Mouse (Mus musculus): ENCODE measurements around the gene Lrsam1. TPM values are rescaled to one million over a fixed set of nuclear protein-coding genes. Genes with fewer than 3 reads are reported as not detected.

The Lrsam1 gene
- polyA plus RNA-seq, 1 experiment from 2014 or later: 4.3 TPM

GRCm38 (mm10) chr2:32926330-32927075, 34.9 kb downstream of the Lrsam1 start:
- Histone ChIP-seq H3K36me3 (ENCODE audit: control insufficient read depth, insufficient read depth) (peaks cover 52% of the 10 kb centered on the region), H3K27ac (ENCODE audit: low read depth, low read length) (no peak overlapping the region), H3K4me1 (replicated peaks; ENCODE audit: control insufficient read depth, insufficient read depth, low read length) (no peaks in the 10 kb centered on the region), H3K4me3 (ENCODE audit: low read depth, low read length) (no peak overlapping the region), H3K27me3 (replicated peaks; ENCODE audit: control insufficient read depth, insufficient read depth, low read length) (no peaks in the 10 kb centered on the region), H3K9ac (ENCODE audit: low read depth, low read length) (no peak overlapping the region), H3K4me2 (replicated peaks; ENCODE audit: low read depth) (no peak overlapping the region), H3K9me3 (ENCODE audit: control insufficient read depth) (no peaks in the 10 kb centered on the region)
- WGBS: 89% methylated on average over 12 of the region's 12 CpGs
- ATAC-seq: no peak
- TF ChIP-seq CTCF (IDR thresholded peaks at IDR 0.05; ENCODE audit: low read depth): no peak

GRCm38 (mm10) chr2:32924306-32924844, 37.0 kb downstream of the Lrsam1 start:
- no peaks in the 10 kb centered on the region for H3K4me1 ChIP-seq (replicated peaks; ENCODE audit: control insufficient read depth, insufficient read depth, low read length)
- no peak overlapping the region; the same call in 1 of the 2 replicates for H3K27ac ChIP-seq (ENCODE audit: low read depth, low read length)
- H3K4me2 ChIP-seq (replicated peaks; ENCODE audit: low read depth): no peak overlapping the region
- H3K9ac ChIP-seq (ENCODE audit: low read depth, low read length): no peak overlapping the region
- peaks cover 69% of the 10 kb centered on the region for H3K36me3 ChIP-seq (ENCODE audit: control insufficient read depth, insufficient read depth)
- 73% methylated on average over 10 of the region's 10 CpGs for WGBS
- TF ChIP-seq CTCF (IDR thresholded peaks at IDR 0.05; ENCODE audit: low read depth): no peak
- no peak for ATAC-seq
- no peak overlapping the region for H3K4me3 ChIP-seq (ENCODE audit: low read depth, low read length)
- H3K27me3 ChIP-seq (replicated peaks; ENCODE audit: control insufficient read depth, insufficient read depth, low read length): no peaks in the 10 kb centered on the region
- no peaks in the 10 kb centered on the region for H3K9me3 ChIP-seq (ENCODE audit: control insufficient read depth)

DNA sequence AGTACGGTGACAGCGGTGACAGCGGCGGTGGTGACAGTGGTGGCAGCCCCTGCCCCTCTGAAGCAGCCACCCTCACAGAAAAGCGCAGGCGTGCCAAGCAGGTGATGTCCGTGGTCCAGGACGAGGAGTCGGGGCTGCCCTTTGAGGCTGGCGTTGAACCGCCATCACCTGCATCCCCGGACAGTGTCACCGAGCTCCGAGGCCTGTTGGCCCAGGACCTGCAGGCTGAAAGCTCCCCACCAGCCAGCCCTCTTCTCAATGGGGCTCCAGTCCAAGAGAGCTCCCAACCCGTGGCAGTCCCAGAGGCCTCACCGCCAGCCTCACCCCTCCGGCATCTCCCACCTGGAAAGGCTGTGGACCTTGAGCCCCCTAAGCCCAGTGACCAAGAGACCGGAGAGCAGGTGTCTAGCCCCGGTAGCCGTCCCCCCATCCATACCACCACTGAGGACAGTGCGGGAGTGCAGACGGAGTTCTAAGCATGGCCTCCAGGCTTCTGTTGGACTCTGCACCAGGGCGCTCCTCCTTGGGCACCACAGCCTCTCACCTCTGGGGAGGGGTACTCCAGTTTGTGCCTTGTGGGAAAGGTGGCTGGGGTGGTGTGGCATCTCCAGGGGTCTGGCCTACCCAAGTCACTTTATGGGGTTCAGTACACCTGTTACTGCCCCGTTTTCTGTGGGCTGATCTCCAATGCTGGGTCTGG, 37.7 kb downstream of the Lrsam1 start:
- H3K4me3 ChIP-seq (ENCODE audit: low read depth, low read length): no peak overlapping the region
- no peaks in the 10 kb centered on the region for H3K27me3 ChIP-seq (replicated peaks; ENCODE audit: control insufficient read depth, insufficient read depth, low read length)
- 92% methylated on average over 24 of the region's 24 CpGs for WGBS
- no peak overlapping the region for H3K4me2 ChIP-seq (replicated peaks; ENCODE audit: low read depth)
- H3K9ac ChIP-seq (ENCODE audit: low read depth, low read length): no peak overlapping the region
- ATAC-seq: no peak
- no peak for TF ChIP-seq CTCF (IDR thresholded peaks at IDR 0.05; ENCODE audit: low read depth)
- H3K4me1 ChIP-seq (replicated peaks; ENCODE audit: control insufficient read depth, insufficient read depth, low read length): no peaks in the 10 kb centered on the region
- H3K9me3 ChIP-seq (ENCODE audit: control insufficient read depth): no peaks in the 10 kb centered on the region
- peaks cover 70% of the 10 kb centered on the region for H3K36me3 ChIP-seq (ENCODE audit: control insufficient read depth, insufficient read depth)
- H3K27ac ChIP-seq (ENCODE audit: low read depth, low read length): no peak overlapping the region

DNA sequence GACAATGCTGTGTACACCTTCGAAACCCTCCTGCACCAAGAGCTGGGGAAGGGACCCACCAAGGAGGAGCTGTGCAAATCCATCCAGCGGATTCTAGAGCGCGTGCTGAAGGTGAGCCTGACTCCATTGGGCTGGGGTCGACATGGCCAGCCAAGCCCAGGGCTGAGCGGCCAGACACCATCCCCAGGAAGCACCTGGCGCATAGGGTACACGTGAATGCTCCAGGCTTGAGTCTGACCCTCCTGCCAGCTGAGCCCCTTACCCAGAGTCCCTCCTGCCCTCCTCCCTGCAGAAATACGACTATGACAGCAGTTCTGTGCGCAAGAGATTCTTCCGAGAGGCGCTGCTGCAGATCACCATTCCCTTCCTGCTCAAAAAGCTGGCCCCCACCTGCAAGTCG, 38.9 kb downstream of the Lrsam1 start:
- no peak for ATAC-seq
- no peak overlapping the region for H3K9ac ChIP-seq (ENCODE audit: low read depth, low read length)
- 86% methylated on average over 13 of the region's 13 CpGs for WGBS
- no peak overlapping the region for H3K27ac ChIP-seq (ENCODE audit: low read depth, low read length)
- H3K4me2 ChIP-seq (replicated peaks; ENCODE audit: low read depth): no peak overlapping the region
- no peaks in the 10 kb centered on the region for H3K4me1 ChIP-seq (replicated peaks; ENCODE audit: control insufficient read depth, insufficient read depth, low read length)
- H3K36me3 ChIP-seq (ENCODE audit: control insufficient read depth, insufficient read depth): peaks cover 78% of the 10 kb centered on the region
- H3K4me3 ChIP-seq (ENCODE audit: low read depth, low read length): no peak overlapping the region
- no peaks in the 10 kb centered on the region for H3K9me3 ChIP-seq (ENCODE audit: control insufficient read depth)
- no peak for TF ChIP-seq CTCF (IDR thresholded peaks at IDR 0.05; ENCODE audit: low read depth)
- H3K27me3 ChIP-seq (replicated peaks; ENCODE audit: control insufficient read depth, insufficient read depth, low read length): no peaks in the 10 kb centered on the region

- H3K27me3 ChIP-seq (replicated peaks; ENCODE audit: control insufficient read depth, insufficient read depth, low read length): no peaks in the 10 kb centered on the region
- H3K9ac ChIP-seq (ENCODE audit: low read depth, low read length): no peak overlapping the region
- ATAC-seq: no peak
- H3K4me3 ChIP-seq (ENCODE audit: low read depth, low read length): no peak overlapping the region
- no peaks in the 10 kb centered on the region for H3K4me1 ChIP-seq (replicated peaks; ENCODE audit: control insufficient read depth, insufficient read depth, low read length)
- WGBS: 90% methylated on average over 15 of the region's 15 CpGs
- no peak overlapping the region for H3K4me2 ChIP-seq (replicated peaks; ENCODE audit: low read depth)
- peaks cover 82% of the 10 kb centered on the region for H3K36me3 ChIP-seq (ENCODE audit: control insufficient read depth, insufficient read depth)
- H3K27ac ChIP-seq (ENCODE audit: low read depth, low read length): no peak overlapping the region
- TF ChIP-seq CTCF (IDR thresholded peaks at IDR 0.05; ENCODE audit: low read depth): no peak
- no peaks in the 10 kb centered on the region for H3K9me3 ChIP-seq (ENCODE audit: control insufficient read depth)
Measured at GRCm38 (mm10) chr2:32921801-32922380, 39.5 kb downstream of the Lrsam1 start.

DNA sequence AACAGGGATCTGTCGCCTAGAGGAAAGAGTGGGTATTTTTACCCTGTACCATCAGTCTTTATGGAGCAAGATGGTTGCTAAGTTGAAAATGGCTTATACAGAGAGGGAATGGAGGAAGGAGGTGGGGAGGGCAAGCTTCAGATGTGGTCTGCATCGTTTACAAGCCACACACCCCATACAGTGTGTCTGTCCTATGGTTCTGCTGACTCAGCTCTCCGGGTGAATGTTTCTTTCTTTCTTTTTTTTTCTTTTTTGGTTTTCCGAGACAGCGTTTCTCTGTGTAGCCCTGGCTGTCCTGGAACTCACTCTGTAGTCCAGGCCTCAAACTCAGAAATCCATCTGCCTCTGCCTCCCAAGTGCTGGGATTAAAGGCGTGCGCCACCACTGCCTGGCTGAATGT, 40.2 kb downstream of the Lrsam1 start:
- no peak overlapping the region for H3K4me2 ChIP-seq (replicated peaks; ENCODE audit: low read depth)
- no peak overlapping the region for H3K27ac ChIP-seq (ENCODE audit: low read depth, low read length)
- ATAC-seq: no peak
- no peaks in the 10 kb centered on the region for H3K4me1 ChIP-seq (replicated peaks; ENCODE audit: control insufficient read depth, insufficient read depth, low read length)
- no peak overlapping the region for H3K9ac ChIP-seq (ENCODE audit: low read depth, low read length)
- no peaks in the 10 kb centered on the region for H3K9me3 ChIP-seq (ENCODE audit: control insufficient read depth)
- TF ChIP-seq CTCF (IDR thresholded peaks at IDR 0.05; ENCODE audit: low read depth): no peak
- H3K27me3 ChIP-seq (replicated peaks; ENCODE audit: control insufficient read depth, insufficient read depth, low read length): no peaks in the 10 kb centered on the region
- no peak overlapping the region for H3K4me3 ChIP-seq (ENCODE audit: low read depth, low read length)
- WGBS: 84% methylated on average over 7 of the region's 7 CpGs
- peaks cover 79% of the 10 kb centered on the region for H3K36me3 ChIP-seq (ENCODE audit: control insufficient read depth, insufficient read depth)

All from intestine, postnatal 0 days (tissue).